Mouse (Mus musculus) forebrain, postnatal 0 days (tissue): ENCODE measurements around the gene Kremen2. TPM values are rescaled to one million over a fixed set of nuclear protein-coding genes. Genes with fewer than 3 reads are reported as not detected.

Experiments
- ATAC-seq: fragments of 200-750 bp; cut with Nextera tagmentation; 2 replicates; pipeline ENCODE4 v1.8.0; 2017; ENCODE audit warnings: mild to moderate bottlenecking, moderate library complexity
- DNase-seq: peaks from one replicate; pipeline ENCODE4 v3.0.0-alpha.2; 2015
- H3K27ac ChIP-seq: fragments of 300-500 bp; sonication (generic); 2 replicates; pipeline ENCODE4 v1.5.1; 2014; ENCODE audit warnings: low read depth, mild to moderate bottlenecking, antibody characterized with exemption, low read length, moderate library complexity, mixed read lengths
- H3K27me3 ChIP-seq: fragments of 300-500 bp; sonication (generic); 2 replicates; pipeline ENCODE4 v1.6.1; 2014; ENCODE audit warnings: mild to moderate bottlenecking, low read length, mixed read lengths; ENCODE audit not compliant: insufficient read depth
- H3K36me3 ChIP-seq: fragments of 300-500 bp; sonication (generic); 2 replicates; pipeline ENCODE4 v1.6.1; 2014; ENCODE audit warnings: mild to moderate bottlenecking, moderate library complexity; ENCODE audit not compliant: insufficient read depth
- H3K4me1 ChIP-seq: fragments of 300-500 bp; sonication (generic); 2 replicates; pipeline ENCODE4 v1.6.1; 2014; ENCODE audit warnings: antibody characterized with exemption; ENCODE audit not compliant: insufficient read depth
- H3K4me2 ChIP-seq: fragments of 300-500 bp; sonication (generic); 2 replicates; pipeline ENCODE4 v1.6.1; 2014; ENCODE audit warnings: low read depth, mild to moderate bottlenecking, moderate library complexity
- H3K4me3 ChIP-seq: fragments of 300-500 bp; sonication (generic); 2 replicates; pipeline ENCODE4 v1.5.1; 2014; ENCODE audit warnings: low read depth, low read length, mixed read lengths
- H3K9ac ChIP-seq: fragments of 300-500 bp; sonication (generic); 2 replicates; pipeline ENCODE4 v1.6.1; 2014; ENCODE audit warnings: mild to moderate bottlenecking
- H3K9me3 ChIP-seq: fragments of 300-500 bp; sonication (generic); 2 replicates; pipeline ENCODE4 v1.6.1; 2016; ENCODE audit warnings: low read length
- CTCF ChIP-seq: sonication (generic); IDR thresholded peaks from 2 replicates; pipeline ENCODE4 v1.5.1; 2016; ENCODE audit warnings: antibody characterized with exemption, control low read depth, low read depth
- WGBS: fragments of 180-500 bp; shearing (Covaris S2); extraction: QIAGEN DNeasy Blood & Tissue Kit; methylation state at CpG from one replicate; pipeline ENCODE4 v1.1.7; 2014; 5-methylcytosine and 5-hydroxymethylcytosine counted together
- polyA plus RNA-seq: library from polyadenylated mRNA; unstranded; fragments of >200 nt; fragmentation: Nextera tagmentation; extraction: Ambion mirVana; gene quantifications from 2 replicates; pipeline ENCODE4 v1.2.1, GENCODE M21; 2015
- total RNA-seq: library from RNA; depleted of rRNA; stranded (reverse); fragments of >200 nt; gene quantifications from 2 replicates; pipeline ENCODE4 v1.2.3, GENCODE M21; 2014; rRNA removed

The Kremen2 gene
- total RNA-seq (0.38 and 0.90 TPM in 2 replicates), polyA plus RNA-seq (0.23 and 0.82 TPM in 2 replicates)

DNA sequence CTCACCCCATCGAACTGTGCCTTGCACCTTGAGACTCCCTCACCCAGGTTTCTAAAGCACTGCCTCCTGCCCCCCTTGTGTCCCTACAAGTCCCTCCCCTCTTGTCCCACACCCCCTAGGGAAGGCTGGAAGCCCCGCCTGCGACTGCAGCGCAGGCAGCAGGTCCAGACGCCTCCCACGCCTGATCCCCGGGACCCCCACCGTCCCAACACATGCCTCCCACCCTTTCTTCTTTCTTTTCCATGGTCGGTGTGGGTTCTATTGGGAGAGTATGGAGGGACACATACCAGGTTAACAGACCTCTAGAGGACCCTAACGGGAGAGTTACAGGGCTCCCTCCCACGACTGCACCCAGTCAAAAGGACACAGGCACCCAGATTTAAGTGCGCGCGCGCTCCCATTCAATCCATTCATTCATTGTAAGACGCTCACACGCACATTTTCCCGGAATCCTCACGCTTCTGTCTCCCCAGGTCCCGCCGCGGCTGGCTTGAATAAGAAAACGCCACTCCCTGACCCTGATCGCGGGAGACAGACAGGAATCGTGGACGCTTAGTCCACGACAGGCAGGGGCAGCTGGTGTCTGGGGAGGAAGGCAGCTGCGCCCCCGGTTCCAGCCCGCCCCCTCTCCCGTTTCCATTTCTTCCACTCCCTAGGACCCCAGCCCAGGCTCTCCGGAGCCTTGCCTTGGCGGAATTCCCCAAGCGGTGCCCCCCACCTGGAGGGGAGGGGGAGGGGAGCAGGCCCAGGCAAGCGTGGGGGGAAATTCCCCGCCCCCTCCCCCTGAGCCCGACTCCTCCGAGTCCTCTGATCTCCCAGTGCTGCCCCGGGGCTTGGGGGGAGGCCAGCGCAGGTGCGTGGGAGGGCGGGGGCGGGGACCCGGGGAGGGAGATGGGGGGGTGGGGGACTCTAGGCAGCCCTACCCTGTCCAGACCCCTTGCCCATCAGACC lies at the start of gene Kremen2:
Gene Kremen2, minus strand, starts transcription at position 533 of the 951 bp plus-strand sequence.
- Histone ChIP-seq H3K9ac (peak within 1 kb of the TSS; percentile 52; the same call in 1 of the 2 replicates), H3K27me3 (peaks cover 52% of the 10 kb centered on the region), H3K9me3 (no peaks in the 10 kb centered on the region), H3K36me3 (no peaks in the 10 kb centered on the region), H3K4me1 (peaks cover 9% of the 10 kb centered on the region), H3K4me2 (peak within 1 kb of the TSS; percentile 89), H3K4me3 (peak within 1 kb of the TSS; percentile 44), H3K27ac (no peak within 1 kb of the TSS)
- DNase-seq (peak; percentile 59), ATAC-seq (peak; percentile 7; the same call in 1 of the 2 replicates)
- no peak for TF ChIP-seq CTCF
- 1% methylated on average over 43 of the region's 45 CpGs for WGBS

GRCm38 (mm10) chr17:23795323-23795722 lies 49.7 kb upstream of the Kremen2 start:
- no peaks in the 10 kb centered on the region for H3K9me3 ChIP-seq
- H3K36me3 ChIP-seq: no peaks in the 10 kb centered on the region
- no peak overlapping the region for H3K4me2 ChIP-seq
- ATAC-seq (no peak), DNase-seq (no peak)
- TF ChIP-seq CTCF: no peak
- 93% methylated on average over 8 of the region's 8 CpGs for WGBS
- H3K27me3 ChIP-seq: no peaks in the 10 kb centered on the region
- H3K4me1 ChIP-seq: peaks cover 8% of the 10 kb centered on the region; the same call in 1 of the 2 replicates
- no peak overlapping the region for H3K27ac ChIP-seq
- H3K4me3 ChIP-seq: no peak overlapping the region
- no peak overlapping the region for H3K9ac ChIP-seq

- Histone ChIP-seq H3K9ac (peak overlapping the region; percentile 86), H3K36me3 (no peaks in the 10 kb centered on the region), H3K9me3 (no peaks in the 10 kb centered on the region), H3K4me2 (peak overlapping the region; percentile 86), H3K4me1 (peaks cover 16% of the 10 kb centered on the region), H3K27me3 (no peaks in the 10 kb centered on the region), H3K27ac (peak overlapping the region; percentile 87), H3K4me3 (peak overlapping the region; percentile 44)
- ATAC-seq (no peak), DNase-seq (no peak)
- no peak for TF ChIP-seq CTCF
- 50% methylated on average over 2 of the region's 2 CpGs for WGBS
Measured at GRCm38 (mm10) chr17:23791079-23791357, 45.4 kb upstream of the Kremen2 start.

DNA sequence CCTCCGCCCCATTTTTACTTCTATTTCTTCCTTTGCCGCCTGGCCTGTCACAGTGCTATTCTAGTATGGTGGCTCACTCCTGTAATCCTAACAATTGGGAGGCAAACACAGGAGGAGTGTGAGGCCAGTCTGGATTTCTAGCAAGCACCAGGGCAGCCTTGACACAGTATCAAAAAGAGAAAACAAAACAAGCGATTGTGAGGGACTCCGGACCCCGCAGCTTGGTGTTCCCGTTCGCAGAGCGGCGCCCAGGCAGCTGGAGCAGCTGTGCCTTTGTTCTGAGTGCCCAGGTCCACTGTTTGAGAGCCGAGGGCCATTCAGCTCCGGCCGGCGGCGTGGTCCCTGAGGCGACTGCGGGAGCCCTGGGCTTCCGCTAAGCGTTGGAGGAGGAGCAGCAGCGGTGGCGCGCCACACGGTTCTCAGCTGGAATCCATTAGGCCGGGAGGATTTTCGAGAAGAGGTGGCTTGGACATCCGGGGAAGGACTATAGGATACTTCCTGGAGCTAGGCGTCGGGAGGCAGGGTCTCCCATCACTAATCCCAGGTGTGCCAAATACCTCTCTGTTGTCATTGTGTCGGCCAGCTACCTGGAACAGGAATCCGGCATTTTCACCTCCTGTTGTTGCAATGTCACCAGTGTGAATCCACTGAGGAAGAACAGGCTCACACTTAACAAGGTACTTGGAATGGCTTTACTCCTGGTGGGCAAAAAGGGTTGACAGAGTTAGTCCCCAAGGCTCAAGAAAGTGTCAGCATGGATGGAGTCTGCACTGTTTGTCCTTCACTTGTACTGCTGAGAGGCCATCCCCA lies 44.8 kb upstream of the Kremen2 start, which contains the start of gene Srrm2:
Gene Srrm2, plus strand, starts transcription at position 264 of the 810 bp plus-strand sequence.
- H3K27me3 ChIP-seq: no peaks in the 10 kb centered on the region
- WGBS: 2% methylated on average over 29 of the region's 29 CpGs
- ATAC-seq: peak; percentile 23

DNA sequence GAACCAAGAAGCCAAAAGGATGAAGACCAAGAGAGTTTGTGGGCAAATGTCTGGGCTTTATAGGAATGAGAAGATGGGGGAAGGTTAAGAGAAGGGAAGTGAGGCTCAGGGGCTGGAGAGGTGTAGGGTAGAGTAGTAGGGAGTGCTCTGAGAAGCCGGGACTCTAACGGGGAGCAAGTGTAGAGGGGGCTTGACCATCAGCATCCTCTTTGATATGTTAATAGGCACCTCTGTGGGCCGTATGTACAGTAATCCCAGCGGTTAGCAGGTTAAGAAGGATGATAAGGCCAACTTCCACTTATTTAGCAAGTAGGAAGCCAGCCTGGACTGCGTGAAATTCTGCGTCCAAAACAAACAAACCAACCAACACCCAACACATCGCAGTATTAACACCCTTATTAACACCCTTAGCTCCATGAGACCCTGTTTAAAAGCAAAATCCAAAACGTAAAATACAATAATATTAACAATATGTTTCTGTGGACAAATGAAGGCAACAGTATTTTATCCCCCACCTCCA lies 44.2 kb upstream of the Kremen2 start:
- peaks cover 23% of the 10 kb centered on the region for H3K4me1 ChIP-seq
- ATAC-seq: no peak
- WGBS: 12% methylated on average over 8 of the region's 8 CpGs
- H3K9me3 ChIP-seq: no peaks in the 10 kb centered on the region
- peak overlapping the region; percentile 87 for H3K27ac ChIP-seq
- no peak for DNase-seq
- peak overlapping the region; percentile 86 for H3K4me2 ChIP-seq
- H3K27me3 ChIP-seq: no peaks in the 10 kb centered on the region
- no peak for TF ChIP-seq CTCF
- H3K36me3 ChIP-seq: no peaks in the 10 kb centered on the region
- peak overlapping the region; percentile 86 for H3K9ac ChIP-seq
- H3K4me3 ChIP-seq: peak overlapping the region; percentile 44

More for the DNA sequence above, 44.8 kb upstream of the Kremen2 start, which contains the start of gene Srrm2:
- Histone ChIP-seq H3K9ac (peak within 1 kb of the TSS; percentile 86), H3K4me1 (peaks cover 17% of the 10 kb centered on the region), H3K4me3 (peak within 1 kb of the TSS; percentile 44), H3K9me3 (no peaks in the 10 kb centered on the region), H3K36me3 (no peaks in the 10 kb centered on the region), H3K4me2 (peak within 1 kb of the TSS; percentile 86), H3K27ac (peak within 1 kb of the TSS; percentile 87)
- peak; percentile 7; the same call in 1 of the 2 replicates for TF ChIP-seq CTCF
- DNase-seq: peak; percentile 72

- no peak for ATAC-seq
- Histone ChIP-seq H3K4me3 (no peak overlapping the region), H3K4me1 (peaks cover 23% of the 10 kb centered on the region), H3K27me3 (no peaks in the 10 kb centered on the region), H3K36me3 (no peaks in the 10 kb centered on the region), H3K27ac (no peak overlapping the region), H3K4me2 (no peak overlapping the region), H3K9me3 (no peaks in the 10 kb centered on the region), H3K9ac (no peak overlapping the region)
- WGBS: 90% methylated on average over 4 of the region's 4 CpGs
- TF ChIP-seq CTCF: no peak
- no peak for DNase-seq
Measured at GRCm38 (mm10) chr17:23788973-23789372, 43.3 kb upstream of the Kremen2 start.
